ENCODE assay signal across 20 mouse cellular contexts in the genomic region with DNA sequence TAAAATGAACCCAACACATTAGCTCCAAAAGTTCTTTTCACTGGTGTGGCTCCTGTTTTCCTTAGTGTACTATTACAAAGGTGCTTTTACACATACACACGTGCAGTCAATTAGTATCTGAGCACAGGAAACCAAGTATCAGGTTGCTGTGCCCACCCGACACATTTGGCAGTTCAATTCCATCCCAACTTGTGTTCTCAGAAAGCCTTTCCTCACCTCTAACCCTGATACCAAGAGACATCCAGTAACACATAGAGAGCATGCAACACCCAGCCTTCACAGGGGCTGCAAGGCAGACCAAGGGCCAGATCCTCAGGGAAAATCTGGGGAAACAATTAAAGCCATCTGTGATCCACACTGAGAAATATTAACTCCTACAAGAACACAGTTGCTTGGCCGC. TPM values are rescaled to one million over a fixed set of nuclear protein-coding genes. Genes with fewer than 3 reads are reported as not detected.
DNase-seq lines count a peak whose midpoint lies in the region; ATAC-seq and TF ChIP-seq lines count a peak whose summit lies in the region.
"Had no signal": no experiment of that assay in that cellular context is flagged by ENCODE, and none has a peak within 500 bp of the region (broad histone marks: within the 10 kb centered on the region; RNA-seq: fewer than 3 reads in every experiment).

No protein-coding gene starts in this region.

- H3K36me3 ChIP-seq in kidney, embryonic 14.5 days (ENCODE audit: control insufficient read depth, insufficient read depth, low read length): no peaks in the 10 kb centered on the region
- no peaks in the 10 kb centered on the region for H3K36me3 ChIP-seq in embryonic facial prominence, embryonic 15.5 days
- peaks cover 7% of the 10 kb centered on the region for H3K36me3 ChIP-seq in limb, embryonic 14.5 days (ENCODE audit: control insufficient read depth, insufficient read depth, low read length)
- H3K36me3 ChIP-seq: midbrain, embryonic 12.5 days; neural tube, embryonic 15.5 days had no signal

- 26% methylated on average over 3 of the region's 3 CpGs for WGBS in kidney, embryonic 14.5 days
- WGBS in embryonic facial prominence, embryonic 15.5 days: 32% methylated on average over 3 of the region's 3 CpGs
- 11% methylated on average over 3 of the region's 3 CpGs for WGBS in limb, embryonic 14.5 days

- no peak for TF ChIP-seq POLR2A in limb, embryonic 14.5 days (IDR thresholded peaks at IDR 0.05; ENCODE audit: borderline replicate concordance, extremely low read depth, insufficient read depth, insufficient read length)

- ATAC-seq in kidney, embryonic 14.5 days (ENCODE audit: low FRiP score, low TSS enrichment): peak; percentile 43; the same call in 1 of the 2 replicates
- no peak for ATAC-seq in embryonic facial prominence, embryonic 15.5 days (ENCODE audit: insufficient number of reproducible peaks, low FRiP score, low TSS enrichment, low read depth)
- peak; percentile 34; the same call in 1 of the 2 replicates for ATAC-seq in limb, embryonic 14.5 days (ENCODE audit: low FRiP score, low read depth)

- no peak for DNase-seq in kidney, adult 9 months
- peak; percentile 80 for DNase-seq in embryo, embryonic 11 days
- no peak for DNase-seq in limb, embryonic 14.5 days (ENCODE audit: low spot score)
- DNase-seq in cerebellum, adult 11 months: no peak
- DNase-seq in left cerebral cortex, adult 8-10 months (ENCODE audit: low spot score in 2 of 2): no peak
- no peak for DNase-seq in Muller cell, postnatal 12 days (ENCODE audit: inconsistent ontology term)
- DNase-seq: adrenal gland, postnatal 14 days; cerebellum, adult 18-20 months; gastrocnemius, postnatal 14 days; kidney, adult 18-20 months; layer of hippocampus, postnatal 36 days; lung, adult 18-20 months; lung, postnatal 36 days; right cerebral cortex, postnatal 25 days; thymus, postnatal 36 days had no signal

- H3K27ac ChIP-seq in kidney, embryonic 14.5 days (ENCODE audit: low read depth, low read length): no peak overlapping the region
- H3K27ac ChIP-seq in embryonic facial prominence, embryonic 15.5 days (replicated peaks): peak overlapping the region; percentile 65; the same call in 1 of the 2 replicates
- H3K27ac ChIP-seq in limb, embryonic 14.5 days (replicated peaks; ENCODE audit: low read depth, low read length): peak overlapping the region; percentile 45
- H3K27ac ChIP-seq: hindbrain, embryonic 14.5 days; midbrain, embryonic 12.5 days; neural tube, embryonic 15.5 days had no signal

- no peaks in the 10 kb centered on the region for H3K9me3 ChIP-seq in kidney, embryonic 14.5 days (ENCODE audit: control insufficient read depth, low read length)
- no peaks in the 10 kb centered on the region for H3K9me3 ChIP-seq in embryonic facial prominence, embryonic 15.5 days (replicated peaks)
- H3K9me3 ChIP-seq in limb, embryonic 14.5 days (ENCODE audit: control insufficient read depth, low read length): no peaks in the 10 kb centered on the region
- H3K9me3 ChIP-seq: midbrain, embryonic 12.5 days; neural tube, embryonic 15.5 days had no signal

- no peak overlapping the region for H3K4me3 ChIP-seq in kidney, embryonic 14.5 days (ENCODE audit: low read length)
- no peak overlapping the region for H3K4me3 ChIP-seq in embryonic facial prominence, embryonic 15.5 days (replicated peaks)
- H3K4me3 ChIP-seq in limb, embryonic 14.5 days (replicated peaks; ENCODE audit: low read length): no peak overlapping the region
- H3K4me3 ChIP-seq: midbrain, embryonic 12.5 days; neural tube, embryonic 15.5 days had no signal

- no peak overlapping the region for H3K4me2 ChIP-seq in kidney, embryonic 14.5 days (replicated peaks; ENCODE audit: low read depth, low read length)
- H3K4me2 ChIP-seq in embryonic facial prominence, embryonic 15.5 days (replicated peaks): no peak overlapping the region
- peak overlapping the region; percentile 11; the same call in 1 of the 2 replicates for H3K4me2 ChIP-seq in limb, embryonic 14.5 days (replicated peaks; ENCODE audit: low read depth, low read length, severe bottlenecking)
- H3K4me2 ChIP-seq: hindbrain, embryonic 14.5 days; midbrain, embryonic 12.5 days; neural tube, embryonic 15.5 days had no signal

- H3K9ac ChIP-seq in kidney, embryonic 14.5 days (ENCODE audit: low read depth, low read length): no peak overlapping the region
- no peak overlapping the region for H3K9ac ChIP-seq in embryonic facial prominence, embryonic 15.5 days
- H3K9ac ChIP-seq in limb, embryonic 14.5 days (ENCODE audit: low read depth, low read length, severe bottlenecking): no peak overlapping the region
- H3K9ac ChIP-seq: hindbrain, embryonic 14.5 days; midbrain, embryonic 12.5 days; neural tube, embryonic 15.5 days had no signal

- no peaks in the 10 kb centered on the region for H3K27me3 ChIP-seq in kidney, embryonic 14.5 days (ENCODE audit: control insufficient read depth, insufficient read depth, low read length)
- H3K27me3 ChIP-seq in embryonic facial prominence, embryonic 15.5 days: no peaks in the 10 kb centered on the region
- no peaks in the 10 kb centered on the region for H3K27me3 ChIP-seq in limb, embryonic 14.5 days (ENCODE audit: control insufficient read depth, insufficient read depth, low read length)
- H3K27me3 ChIP-seq: midbrain, embryonic 12.5 days; neural tube, embryonic 15.5 days had no signal

- H3K4me1 ChIP-seq in kidney, embryonic 14.5 days (ENCODE audit: control insufficient read depth, insufficient read depth, low read length): peaks cover 26% of the 10 kb centered on the region
- peaks cover 89% of the 10 kb centered on the region for H3K4me1 ChIP-seq in embryonic facial prominence, embryonic 15.5 days
- peaks cover 60% of the 10 kb centered on the region for H3K4me1 ChIP-seq in limb, embryonic 14.5 days (ENCODE audit: control insufficient read depth, insufficient read depth, low read length)

RNA-seq across cellular contexts. Expression of gene Rbfox2, which starts 8.2 kb away (rescaled TPM):
- polyA plus RNA-seq in kidney, embryonic 14.5 days (2014; fragmentation: Nextera tagmentation; extraction: Ambion mirVana): 57.6 and 64.6 TPM in 2 replicates
- polyA plus RNA-seq in embryonic facial prominence, embryonic 15.5 days (2015; fragmentation: Nextera tagmentation; extraction: Ambion mirVana): 69.4 and 73.2 TPM in 2 replicates
- polyA plus RNA-seq in limb, embryonic 14.5 days (2012; rRNA removed): 189 and 205 TPM in 2 replicates
- polyA plus RNA-seq in limb, embryonic 14.5 days (2014; fragmentation: Nextera tagmentation; extraction: Ambion mirVana): 94.7 and 101 TPM in 2 replicates
- total RNA-seq in left cerebral cortex, adult 8-10 months (2022): 100 to 1,000 TPM; 211 to 245 (median 225) TPM
